ENCODE assay signal across 17 mouse cellular contexts in genomic region chr11:77903761-77904160, GRCm38 (mm10). TPM values are rescaled to one million over a fixed set of nuclear protein-coding genes. Genes with fewer than 3 reads are reported as not detected.
DNase-seq lines count a peak whose midpoint lies in the region; ATAC-seq and TF ChIP-seq lines count a peak whose summit lies in the region.
"Had no signal": no experiment of that assay in that cellular context is flagged by ENCODE, and none has a peak within 500 bp of the region (broad histone marks: within the 10 kb centered on the region; RNA-seq: fewer than 3 reads in every experiment).

No protein-coding gene starts in this region.

- H3K4me2 ChIP-seq in lung, embryonic 15.5 days = no peak overlapping the region
- H3K4me2 ChIP-seq in midbrain, postnatal 0 days (ENCODE audit: low read depth, low read length, poor library complexity, severe bottlenecking) = no peak overlapping the region
- H3K4me2 ChIP-seq: heart, embryonic 15.5 days; liver, embryonic 11.5 days had no signal

- no peak for ATAC-seq in lung, embryonic 15.5 days (ENCODE audit: borderline replicate concordance, extremely low read depth, low FRiP score, low TSS enrichment)
- no peak for ATAC-seq in midbrain, postnatal 0 days (ENCODE audit: low FRiP score)

- no peak overlapping the region for H3K9ac ChIP-seq in lung, embryonic 15.5 days
- H3K9ac ChIP-seq in midbrain, postnatal 0 days (replicated peaks; ENCODE audit: low read length, poor library complexity, severe bottlenecking) = no peak overlapping the region
- H3K9ac ChIP-seq: heart, embryonic 15.5 days had no signal

- peak; percentile 50 for TF ChIP-seq CTCF in midbrain, postnatal 0 days (IDR thresholded peaks at IDR 0.05)

- 22% methylated on average over 3 of the region's 3 CpGs for WGBS in lung, embryonic 15.5 days
- 31% methylated on average over 3 of the region's 3 CpGs for WGBS in hindbrain, embryonic 10.5 days
- WGBS in midbrain, postnatal 0 days = 25% methylated on average over 3 of the region's 3 CpGs

- no peaks in the 10 kb centered on the region for H3K9me3 ChIP-seq in lung, embryonic 15.5 days
- no peaks in the 10 kb centered on the region for H3K9me3 ChIP-seq in hindbrain, embryonic 10.5 days
- H3K9me3 ChIP-seq in midbrain, postnatal 0 days (ENCODE audit: low read length) = no peaks in the 10 kb centered on the region
- H3K9me3 ChIP-seq: heart, embryonic 15.5 days had no signal

- peak; percentile 54 to 55 for DNase-seq in cerebellum, postnatal 14 days
- no peak for DNase-seq in cerebellum, adult 11-12 months
- no peak for DNase-seq in lung, postnatal 4 days
- peak; percentile 20 for DNase-seq in hindbrain, embryonic 10.5 days (ENCODE audit: low spot score)
- peak; percentile 59 for DNase-seq in midbrain, postnatal 0 days (ENCODE audit: low spot score)
- DNase-seq in frontal cortex, postnatal 36 days (ENCODE audit: low spot score in 2 of 2) = no peak
- no peak for DNase-seq in ovary, postnatal 36 days (ENCODE audit: low spot score)
- DNase-seq: cerebellum, postnatal 36 days; gastrocnemius, postnatal 10 days; thymus, adult 18-20 months had no signal

- peaks cover 38% of the 10 kb centered on the region for H3K4me1 ChIP-seq in lung, embryonic 15.5 days
- peaks cover 49% of the 10 kb centered on the region for H3K4me1 ChIP-seq in hindbrain, embryonic 10.5 days (replicated peaks)
- H3K4me1 ChIP-seq in midbrain, postnatal 0 days (ENCODE audit: insufficient read depth, low read length) = peaks cover 7% of the 10 kb centered on the region; the same call in 1 of the 2 replicates

- H3K36me3 ChIP-seq in lung, embryonic 15.5 days = no peaks in the 10 kb centered on the region
- H3K36me3 ChIP-seq in hindbrain, embryonic 10.5 days = no peaks in the 10 kb centered on the region
- H3K36me3 ChIP-seq in midbrain, postnatal 0 days (ENCODE audit: insufficient read depth, low read length) = no peaks in the 10 kb centered on the region
- H3K36me3 ChIP-seq: heart, embryonic 15.5 days had no signal

- H3K4me3 ChIP-seq in lung, embryonic 15.5 days = no peak overlapping the region
- H3K4me3 ChIP-seq in hindbrain, embryonic 10.5 days = no peak overlapping the region
- no peak overlapping the region for H3K4me3 ChIP-seq in midbrain, postnatal 0 days (ENCODE audit: low read depth, low read length)
- H3K4me3 ChIP-seq: erythroblast, embryonic 14.5 days; heart, embryonic 15.5 days had no signal

- H3K27me3 ChIP-seq in lung, embryonic 15.5 days = 0 out of 2 replicates have a peak, but pooled peaks cover under 1% of the 10 kb centered on the region
- H3K27me3 ChIP-seq in hindbrain, embryonic 10.5 days (ENCODE audit: insufficient read depth, poor library complexity, severe bottlenecking) = peaks cover 71% of the 10 kb centered on the region
- no peaks in the 10 kb centered on the region for H3K27me3 ChIP-seq in midbrain, postnatal 0 days (ENCODE audit: insufficient read depth, low read length)

- peak overlapping the region; percentile 50; the same call in 1 of the 2 replicates for H3K27ac ChIP-seq in lung, embryonic 15.5 days
- H3K27ac ChIP-seq in hindbrain, embryonic 10.5 days = peak overlapping the region; percentile 53
- H3K27ac ChIP-seq in midbrain, postnatal 0 days (ENCODE audit: low read depth, low read length) = peak overlapping the region; percentile 4
- H3K27ac ChIP-seq: heart, embryonic 15.5 days had no signal

RNA-seq across cellular contexts. Expression of gene Pipox, which starts 9.9 kb away (rescaled TPM):
- 1.2 and 1.6 TPM in 2 replicates for polyA plus RNA-seq in lung, embryonic 15.5 days (2015; fragmentation: Nextera tagmentation; extraction: Ambion mirVana)
- 7.3 and 13.1 TPM in 2 replicates for polyA plus RNA-seq in hindbrain, embryonic 10.5 days (2016; fragmentation: Nextera tagmentation; extraction: Ambion mirVana)
- 3.4 and 3.6 TPM in 2 replicates for total RNA-seq in midbrain, postnatal 0 days (2014; rRNA removed)
- 3.8 and 5.1 TPM in 2 replicates for polyA plus RNA-seq in midbrain, postnatal 0 days (2015; fragmentation: Nextera tagmentation; extraction: Ambion mirVana)
- total RNA-seq: megakaryocyte, adult 5-6 weeks; neutrophil, adult 5-6 weeks had no signal
- polyA plus RNA-seq: erythroblast, embryonic 14.5 days had no signal

RNA-seq across cellular contexts. Expression of gene Sez6, which starts 26.8 kb away (rescaled TPM):
- polyA plus RNA-seq in lung, embryonic 15.5 days (2015; fragmentation: Nextera tagmentation; extraction: Ambion mirVana) = 0.23 and 0.51 TPM in 2 replicates
- polyA plus RNA-seq in hindbrain, embryonic 10.5 days (2016; fragmentation: Nextera tagmentation; extraction: Ambion mirVana) = 8.8 and 19.3 TPM in 2 replicates
- total RNA-seq in midbrain, postnatal 0 days (2014; rRNA removed) = 160 and 173 TPM in 2 replicates
- polyA plus RNA-seq in midbrain, postnatal 0 days (2015; fragmentation: Nextera tagmentation; extraction: Ambion mirVana) = 121 and 125 TPM in 2 replicates
- total RNA-seq: megakaryocyte, adult 5-6 weeks; neutrophil, adult 5-6 weeks had no signal
- polyA plus RNA-seq: erythroblast, embryonic 14.5 days; kidney, embryonic 14.5 days had no signal

Comparison
In these comparisons a context has a peak if more than half of its experiments do, and no peak if none do; other contexts are left out.
1. DNase-seq: peak in cerebellum, postnatal 14 days (2 of 2), hindbrain, embryonic 10.5 days (single experiment) and midbrain, postnatal 0 days (single experiment); none in cerebellum, adult 11-12 months (single experiment), lung, postnatal 4 days (0 of 2), frontal cortex, postnatal 36 days (0 of 2) and ovary, postnatal 36 days (single experiment).
2. Peak in every context shown above with its lines, with median percentiles within 50 percentile points of each other: H3K27ac ChIP-seq.